Mouse (Mus musculus): Measurements from ENCODE around the gene Slc35b2. TPM values are rescaled to one million over a fixed set of nuclear protein-coding genes. Genes with fewer than 3 reads are reported as not detected.

Gene Slc35b2
- polyA plus RNA-seq, 1 experiment from 2014 or later, result 124 TPM

DNA sequence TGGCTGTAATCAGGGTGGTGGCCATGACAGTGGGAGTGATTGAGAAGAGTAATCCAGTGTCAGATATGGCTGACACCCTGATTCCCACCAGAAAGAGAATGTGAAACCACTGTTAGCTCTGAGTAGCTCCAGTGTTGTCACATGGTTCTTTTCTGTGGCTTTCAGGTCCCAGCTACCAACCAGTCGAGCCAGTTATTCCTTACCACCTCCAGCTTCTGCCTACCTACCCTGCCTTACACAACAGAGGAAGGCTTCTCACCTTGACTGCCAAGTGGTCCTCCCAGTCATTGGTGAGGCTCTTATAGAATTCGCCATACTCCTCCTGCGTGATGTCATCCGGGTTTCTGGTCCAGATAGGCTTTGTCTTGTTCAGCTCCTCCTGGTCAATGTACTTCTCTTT, 6.3 kb downstream of the Slc35b2 start:
- H3K27me3 ChIP-seq (replicated peaks), result no peaks in the 10 kb centered on the region

GRCm38 (mm10) chr17:45572103-45573086, 8.7 kb downstream of the Slc35b2 start:
- ATAC-seq, result peak; percentile 66
- Histone ChIP-seq H3K36me3 (peaks cover 38% of the 10 kb centered on the region), H3K4me2 (replicated peaks) (peak overlapping the region; percentile 78), H3K27me3 (replicated peaks) (no peaks in the 10 kb centered on the region), H3K27ac (peak overlapping the region; percentile 96), H3K9ac (peak overlapping the region; percentile 98), H3K4me1 (replicated peaks) (peaks cover 21% of the 10 kb centered on the region), H3K4me3 (replicated peaks) (peak overlapping the region; percentile 85), H3K9me3 (no peaks in the 10 kb centered on the region)
- whole genome bisulfite sequencing, result under 1% methylated on average over 55 of the region's 57 CpGs

More for the DNA sequence above, 6.3 kb downstream of the Slc35b2 start:
- Histone ChIP-seq H3K4me3 (replicated peaks) (no peak overlapping the region), H3K27ac (no peak overlapping the region), H3K4me2 (replicated peaks) (no peak overlapping the region), H3K36me3 (peaks cover 50% of the 10 kb centered on the region), H3K4me1 (replicated peaks) (peaks cover 31% of the 10 kb centered on the region), H3K9ac (no peak overlapping the region), H3K9me3 (no peaks in the 10 kb centered on the region)
- WGBS, result 75% methylated on average over 4 of the region's 4 CpGs
- no peak for ATAC-seq

- peaks cover 17% of the 10 kb centered on the region for H3K4me1 ChIP-seq (replicated peaks)
- H3K9me3 ChIP-seq, result no peaks in the 10 kb centered on the region
- H3K4me2 ChIP-seq (replicated peaks), result peak within 1 kb of the TSS; percentile 78
- H3K4me3 ChIP-seq (replicated peaks), result peak within 1 kb of the TSS; percentile 85
- peak within 1 kb of the TSS; percentile 96 for H3K27ac ChIP-seq
- ATAC-seq, result peak; percentile 81
- no peaks in the 10 kb centered on the region for H3K27me3 ChIP-seq (replicated peaks)
- H3K9ac ChIP-seq, result peak within 1 kb of the TSS; percentile 98
- WGBS, result under 1% methylated on average over 41 of the region's 41 CpGs
- peaks cover 31% of the 10 kb centered on the region for H3K36me3 ChIP-seq
These were observed 9.6 kb downstream of the Slc35b2 start, which contains the start of gene Hsp90ab1 for GRCm38 (mm10) chr17:45573087-45573779. Gene Hsp90ab1, minus strand, starts transcription at chr17:45573271.

- under 1% methylated on average over 18 of the region's 18 CpGs for WGBS
- Histone ChIP-seq H3K36me3 (peaks cover 27% of the 10 kb centered on the region), H3K4me3 (replicated peaks) (peak overlapping the region; percentile 85), H3K4me2 (replicated peaks) (peak overlapping the region; percentile 78), H3K27me3 (replicated peaks) (no peaks in the 10 kb centered on the region), H3K9ac (peak overlapping the region; percentile 84), H3K9me3 (no peaks in the 10 kb centered on the region), H3K4me1 (replicated peaks) (peaks cover 20% of the 10 kb centered on the region), H3K27ac (peak overlapping the region; percentile 96)
- ATAC-seq, result peak; percentile 75
These were observed 10.1 kb downstream of the Slc35b2 start for GRCm38 (mm10) chr17:45573780-45574123.

- Histone ChIP-seq H3K27me3 (replicated peaks) (no peaks in the 10 kb centered on the region), H3K27ac (peak overlapping the region; percentile 96), H3K4me2 (replicated peaks) (peak overlapping the region; percentile 78), H3K9me3 (no peaks in the 10 kb centered on the region), H3K4me3 (replicated peaks) (peak overlapping the region; percentile 85), H3K36me3 (peaks cover 22% of the 10 kb centered on the region), H3K9ac (peak overlapping the region; percentile 84), H3K4me1 (replicated peaks) (peaks cover 18% of the 10 kb centered on the region)
- 3% methylated on average over 17 of the region's 17 CpGs for WGBS
- peak; percentile 70 for ATAC-seq
These were observed 10.6 kb downstream of the Slc35b2 start for GRCm38 (mm10) chr17:45574129-45574761.

GRCm38 (mm10) chr17:45575123-45575897, 11.6 kb downstream of the Slc35b2 start:
- WGBS, result 90% methylated on average over 8 of the region's 8 CpGs
- peak overlapping the region; percentile 78 for H3K4me2 ChIP-seq (replicated peaks)
- peaks cover 12% of the 10 kb centered on the region for H3K36me3 ChIP-seq
- peak overlapping the region; percentile 21 for H3K9ac ChIP-seq
- H3K27ac ChIP-seq, result peak overlapping the region; percentile 96
- H3K27me3 ChIP-seq (replicated peaks), result no peaks in the 10 kb centered on the region
- peaks cover 18% of the 10 kb centered on the region for H3K4me1 ChIP-seq (replicated peaks)
- no peak overlapping the region for H3K4me3 ChIP-seq (replicated peaks)
- no peaks in the 10 kb centered on the region for H3K9me3 ChIP-seq
- no peak for ATAC-seq

- ATAC-seq, result no peak
- H3K36me3 ChIP-seq, result no peaks in the 10 kb centered on the region
- no peak overlapping the region; the same call in 1 of the 2 replicates for H3K27ac ChIP-seq
- H3K4me3 ChIP-seq (replicated peaks), result no peak overlapping the region
- H3K4me1 ChIP-seq (replicated peaks), result peaks cover 19% of the 10 kb centered on the region
- no peak overlapping the region for H3K4me2 ChIP-seq (replicated peaks)
- H3K27me3 ChIP-seq (replicated peaks), result no peaks in the 10 kb centered on the region
- no peaks in the 10 kb centered on the region for H3K9me3 ChIP-seq
- WGBS, result 59% methylated on average over 5 of the region's 5 CpGs
- H3K9ac ChIP-seq, result no peak overlapping the region
These were observed 14.6 kb downstream of the Slc35b2 start for GRCm38 (mm10) chr17:45578242-45578641.

GRCm38 (mm10) chr17:45578843-45579242, 15.2 kb downstream of the Slc35b2 start:
- peaks cover 19% of the 10 kb centered on the region for H3K4me1 ChIP-seq (replicated peaks)

DNA sequence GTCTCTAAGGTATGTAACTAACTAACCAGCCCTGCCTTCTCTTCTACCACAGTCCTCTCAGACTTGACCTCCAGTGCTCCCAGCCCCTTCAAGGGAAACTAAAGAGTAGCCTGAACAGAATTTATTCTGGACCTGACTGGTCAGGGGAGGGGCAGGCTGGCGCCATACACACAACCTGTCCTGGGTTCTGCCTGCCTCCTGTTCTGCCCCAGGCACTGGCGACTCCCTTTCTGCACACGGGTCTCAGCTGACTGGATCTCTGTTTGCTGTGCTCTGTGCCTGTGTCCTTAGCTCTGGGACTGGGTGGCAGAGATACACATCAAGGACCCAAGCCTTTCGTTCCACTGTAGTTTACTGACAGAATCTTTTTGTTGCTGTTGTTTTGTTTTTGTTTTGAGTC, 15.9 kb downstream of the Slc35b2 start:
- no peaks in the 10 kb centered on the region for H3K9me3 ChIP-seq
- peaks cover 20% of the 10 kb centered on the region for H3K4me1 ChIP-seq (replicated peaks)
- H3K27ac ChIP-seq, result no peak overlapping the region
- H3K9ac ChIP-seq, result no peak overlapping the region
- no peak overlapping the region for H3K4me3 ChIP-seq (replicated peaks)
- H3K4me2 ChIP-seq (replicated peaks), result no peak overlapping the region
- ATAC-seq, result no peak
- no peaks in the 10 kb centered on the region for H3K27me3 ChIP-seq (replicated peaks)
- WGBS, result 80% methylated on average over 4 of the region's 4 CpGs
- H3K36me3 ChIP-seq, result no peaks in the 10 kb centered on the region

More at GRCm38 (mm10) chr17:45578843-45579242, 15.2 kb downstream of the Slc35b2 start:
- Histone ChIP-seq H3K9ac (no peak overlapping the region), H3K4me3 (replicated peaks) (no peak overlapping the region), H3K27me3 (replicated peaks) (no peaks in the 10 kb centered on the region), H3K9me3 (no peaks in the 10 kb centered on the region), H3K27ac (no peak overlapping the region), H3K4me2 (replicated peaks) (no peak overlapping the region), H3K36me3 (no peaks in the 10 kb centered on the region)
- 77% methylated on average over 7 of the region's 7 CpGs for WGBS
- no peak for ATAC-seq

- peak; percentile 42 for ATAC-seq
- H3K27ac ChIP-seq, result peak overlapping the region; percentile 32; the same call in 1 of the 2 replicates
- WGBS, result 27% methylated on average over 12 of the region's 12 CpGs
- H3K4me3 ChIP-seq (replicated peaks), result no peak overlapping the region
- peaks cover 25% of the 10 kb centered on the region for H3K4me1 ChIP-seq (replicated peaks)
- H3K4me2 ChIP-seq (replicated peaks), result no peak overlapping the region; the same call in 1 of the 2 replicates
- no peaks in the 10 kb centered on the region for H3K27me3 ChIP-seq (replicated peaks)
- no peak overlapping the region for H3K9ac ChIP-seq
- no peaks in the 10 kb centered on the region for H3K36me3 ChIP-seq
- H3K9me3 ChIP-seq, result no peaks in the 10 kb centered on the region
These were observed 17.3 kb downstream of the Slc35b2 start for GRCm38 (mm10) chr17:45580958-45581477.

- WGBS, result 11% methylated on average over 2 of the region's 2 CpGs
- H3K4me1 ChIP-seq (replicated peaks), result peaks cover 25% of the 10 kb centered on the region
- H3K27me3 ChIP-seq (replicated peaks), result no peaks in the 10 kb centered on the region
- 0 out of 2 replicates have a peak, but pooled peaks have one; percentile 29 for ATAC-seq
- H3K9ac ChIP-seq, result no peak overlapping the region
- H3K9me3 ChIP-seq, result no peaks in the 10 kb centered on the region
- H3K27ac ChIP-seq, result no peak overlapping the region; the same call in 1 of the 2 replicates
- no peaks in the 10 kb centered on the region for H3K36me3 ChIP-seq
- no peak overlapping the region for H3K4me2 ChIP-seq (replicated peaks)
- H3K4me3 ChIP-seq (replicated peaks), result no peak overlapping the region
These were observed 17.9 kb downstream of the Slc35b2 start for GRCm38 (mm10) chr17:45581567-45581983.

Data from intestine, embryonic 15.5 days (tissue).